Mouse (Mus musculus) limb, embryonic 10.5 days (tissue): ENCODE results near the gene Tspan12. TPM values are rescaled to one million over a fixed set of nuclear protein-coding genes. Genes with fewer than 3 reads are reported as not detected.

Experiments used
- polyA plus RNA-seq: library from polyadenylated mRNA; unstranded; fragments of >200 nt; fragmentation: Nextera tagmentation; extraction: Ambion mirVana; gene quantifications from 2 replicates; pipeline ENCODE4 v1.2.1, GENCODE M21; 2016

The Tspan12 gene
- polyA plus RNA-seq, 1 experiment from 2014 or later: 41.4 TPM

Other genes starting within 250 kb of the Tspan12 start
- gene Ing3, start 97.1 kb upstream of the Tspan12 start, polyA plus RNA-seq: 52.2 and 57.8 TPM in 2 replicates
- 58.8 and 63.8 TPM in 2 replicates for gene Cped1, start 133.4 kb upstream of the Tspan12 start, polyA plus RNA-seq